Mouse (Mus musculus) lung, adult 2 months (tissue): ENCODE data around the gene Tmed1.

Experiments used
- CTCF ChIP-seq: fragments of 200-500 bp; IDR thresholded peaks from 2 replicates; pipeline ENCODE4 v1.5.1; 2011; ENCODE audit warnings: mild to moderate bottlenecking, low read length, control low read depth; ENCODE audit not compliant: insufficient read depth
- POLR2A ChIP-seq: fragments of 200-500 bp; IDR thresholded peaks from 2 replicates; pipeline ENCODE4 v1.6.1; 2011; ENCODE audit warnings: low read depth, mild to moderate bottlenecking, control low read depth, low read length, borderline replicate concordance; ENCODE audit errors: extremely low read depth

DNA sequence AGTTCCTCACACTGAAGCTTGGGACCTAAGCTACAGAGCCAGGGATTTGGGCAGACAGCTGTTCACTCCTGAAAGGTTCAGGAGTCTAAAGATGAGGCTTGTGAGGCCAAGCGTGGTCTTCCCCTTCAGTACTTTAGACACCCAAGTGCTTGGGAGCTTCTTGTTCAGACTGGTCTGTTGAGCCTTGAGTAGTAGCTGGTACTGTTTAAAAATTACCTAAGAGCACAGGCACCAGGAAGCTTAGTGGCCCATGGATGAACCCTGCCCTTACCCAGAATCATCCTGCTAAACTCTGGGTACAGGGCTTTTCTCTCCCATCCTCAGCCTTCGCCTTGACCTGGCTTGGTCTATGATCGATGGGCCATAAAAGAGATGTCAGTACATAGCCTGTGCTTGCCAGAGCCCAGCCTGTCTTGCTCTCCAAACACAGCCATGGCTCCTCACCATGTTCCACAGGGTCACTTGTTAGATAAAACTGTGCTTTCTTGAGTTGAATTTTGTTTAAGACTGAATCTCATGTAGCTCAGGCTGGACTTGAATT, 49.6 kb downstream of the Tmed1 start:
- TF ChIP-seq CTCF (no peak), POLR2A (no peak)
